Mouse (Mus musculus) ES-E14 (cell line): Measurements from ENCODE around the gene Nek1.

ENCODE experiments used
- HCFC1 ChIP-seq: IDR thresholded peaks from 2 replicates; pipeline ENCODE4 v1.6.1; 2012; ENCODE audit warnings: low read length, inconsistent platforms, borderline replicate concordance; ENCODE audit not compliant: insufficient read depth
- MAFK ChIP-seq: IDR thresholded peaks from 2 replicates; pipeline ENCODE4 v1.6.1; 2014; ENCODE audit warnings: mild to moderate bottlenecking, low read depth, low read length, inconsistent platforms; ENCODE audit not compliant: insufficient read depth
- ZC3H11A ChIP-seq: IDR thresholded peaks from 2 replicates; pipeline ENCODE4 v1.6.1; 2012; ENCODE audit warnings: low read depth, mild to moderate bottlenecking, inconsistent platforms, low read length, borderline replicate concordance
- ZNF384 ChIP-seq: IDR thresholded peaks from 2 replicates; pipeline ENCODE4 v1.6.1; 2012; ENCODE audit warnings: low read depth, low read length, inconsistent platforms

- no peak for TF ChIP-seq MAFK
- no peak for TF ChIP-seq ZC3H11A
- no peak for TF ChIP-seq HCFC1
- no peak for TF ChIP-seq ZNF384
Observed at GRCm38 (mm10) chr8:61056997-61057396, 64.0 kb downstream of the Nek1 start.
